Mouse (Mus musculus) C2C12 (cell line): ENCODE data around the gene Dis3.

ENCODE experiments used
- CTCF ChIP-seq: IDR thresholded peaks from one replicate; pipeline ENCODE4 v1.5.1; 2011; ENCODE audit not compliant: control insufficient read depth, insufficient read depth, insufficient read length
- FOSL1 ChIP-seq: IDR thresholded peaks from one replicate; pipeline ENCODE4 v1.8.0; 2011; ENCODE audit warnings: mild to moderate bottlenecking, low read length; ENCODE audit not compliant: poor library complexity, insufficient read depth, severe bottlenecking
- USF1 ChIP-seq: IDR thresholded peaks from one replicate; pipeline ENCODE4 v1.6.1; 2011; ENCODE audit warnings: low read depth, mild to moderate bottlenecking, control low read depth, moderate library complexity

GRCm38 (mm10) chr14:99103050-99103449, 3.5 kb upstream of the Dis3 start:
- TF ChIP-seq CTCF: no peak
- no peak for TF ChIP-seq USF1
- no peak for TF ChIP-seq FOSL1
